Mouse (Mus musculus) embryonic facial prominence, embryonic 11.5 days (tissue): ENCODE data around the gene Slc12a3. TPM values are rescaled to one million over a fixed set of nuclear protein-coding genes. Genes with fewer than 3 reads are reported as not detected.

ENCODE experiments used
- ATAC-seq: fragments of 200-750 bp; cut with Nextera tagmentation; replicated peaks from 2 replicates; pipeline ENCODE4 v1.8.0; 2017; ENCODE audit warnings: low read depth; ENCODE audit not compliant: insufficient number of reproducible peaks, low FRiP score, low TSS enrichment
- DNase-seq: peaks from one replicate; pipeline ENCODE4 v3.0.0-alpha.2; 2015; ENCODE audit warnings: low spot score
- H3K27ac ChIP-seq: fragments of 300-500 bp; sonication (generic); replicated peaks from 2 replicates; pipeline ENCODE4 v1.5.1; 2014; ENCODE audit warnings: mild to moderate bottlenecking, low read depth, low read length, control low read depth
- H3K27me3 ChIP-seq: fragments of 300-500 bp; sonication (generic); 2 replicates; pipeline ENCODE4 v1.6.1; 2014; ENCODE audit warnings: mild to moderate bottlenecking, low read length, moderate library complexity, mixed read lengths; ENCODE audit not compliant: control insufficient read depth, insufficient read depth
- H3K36me3 ChIP-seq: fragments of 300-500 bp; sonication (generic); replicated peaks from 2 replicates; pipeline ENCODE4 v1.6.1; 2014; ENCODE audit warnings: low read depth, mild to moderate bottlenecking, low read length, moderate library complexity, mixed read lengths; ENCODE audit not compliant: control insufficient read depth, insufficient read depth
- H3K4me1 ChIP-seq: fragments of 300-500 bp; sonication (generic); 2 replicates; pipeline ENCODE4 v1.6.1; 2014; ENCODE audit warnings: low read length, mixed read lengths; ENCODE audit not compliant: control insufficient read depth, insufficient read depth
- H3K4me2 ChIP-seq: fragments of 300-500 bp; sonication (generic); 2 replicates; pipeline ENCODE4 v1.6.1; 2014; ENCODE audit warnings: low read depth, mild to moderate bottlenecking, control low read depth, low read length, moderate library complexity
- H3K4me3 ChIP-seq: fragments of 300-500 bp; sonication (generic); 2 replicates; pipeline ENCODE4 v1.5.1; 2014; ENCODE audit warnings: low read depth, low read length, control low read depth
- H3K9ac ChIP-seq: fragments of 300-500 bp; sonication (generic); replicated peaks from 2 replicates; pipeline ENCODE4 v1.6.1; 2014; ENCODE audit warnings: mild to moderate bottlenecking, control low read depth, low read length
- H3K9me3 ChIP-seq: fragments of 300-500 bp; sonication (generic); replicated peaks from 2 replicates; pipeline ENCODE4 v1.6.1; 2016; ENCODE audit warnings: mild to moderate bottlenecking, low read length, inconsistent platforms, mixed read lengths; ENCODE audit not compliant: control insufficient read depth
- WGBS: fragments of 180-500 bp; shearing (Covaris S2); extraction: QIAGEN DNeasy Blood & Tissue Kit; methylation state at CpG from one replicate; pipeline ENCODE4 v1.1.7; 2014; 5-methylcytosine and 5-hydroxymethylcytosine counted together
- polyA plus RNA-seq: library from polyadenylated mRNA; unstranded; fragments of >200 nt; fragmentation: Nextera tagmentation; extraction: Ambion mirVana; gene quantifications from 2 replicates; pipeline ENCODE4 v1.2.1, GENCODE M21; 2014

Slc12a3 gene
- polyA plus RNA-seq, 1 experiment from 2014 or later, result not detected

DNA sequence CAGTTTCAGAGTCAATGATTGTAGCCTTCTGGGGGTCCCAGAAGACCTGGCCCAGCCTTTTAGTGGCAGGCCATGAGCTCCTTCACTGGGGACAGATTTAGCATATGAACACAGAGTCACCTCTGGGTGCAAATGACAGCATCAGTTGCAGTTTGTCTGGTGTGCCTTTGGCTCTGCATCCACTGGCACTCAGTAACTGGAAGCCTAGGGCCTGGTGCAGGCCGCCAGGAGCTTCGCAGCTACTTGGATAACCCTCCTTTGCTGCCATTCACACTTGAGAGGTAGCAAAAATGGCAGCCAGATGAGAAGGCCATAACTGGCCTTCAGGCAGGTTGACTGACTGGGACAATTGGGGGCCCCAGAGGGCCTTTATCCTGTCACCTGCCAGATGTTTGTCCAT, 11.3 kb upstream of the Slc12a3 start:
- H3K4me2 ChIP-seq, result no peak overlapping the region
- 96% methylated on average over 2 of the region's 2 CpGs for WGBS
- no peak overlapping the region for H3K9ac ChIP-seq

DNA sequence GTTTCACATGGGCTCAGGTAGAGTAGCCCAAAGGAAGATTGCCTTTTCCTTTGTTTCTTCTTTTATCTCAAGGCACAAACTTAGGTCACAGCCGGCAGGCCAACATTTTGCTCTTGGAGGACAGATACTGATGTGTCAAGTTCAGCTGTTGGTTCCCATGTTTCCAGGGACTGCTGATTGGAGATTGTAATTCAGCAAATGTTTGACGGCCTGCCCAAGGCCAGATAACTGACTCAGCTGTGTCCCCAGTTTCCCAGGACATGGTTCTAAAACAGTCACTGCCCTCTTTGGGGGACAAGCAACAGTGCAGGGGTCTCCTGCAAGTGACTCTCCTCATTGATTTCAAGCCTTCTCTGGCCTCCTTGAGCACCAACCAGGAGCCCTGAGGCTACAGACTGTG, 9.0 kb upstream of the Slc12a3 start:
- no peaks in the 10 kb centered on the region for H3K27me3 ChIP-seq
- H3K4me2 ChIP-seq, result no peak overlapping the region
- H3K4me1 ChIP-seq, result no peaks in the 10 kb centered on the region
- H3K9ac ChIP-seq, result no peak overlapping the region
- H3K27ac ChIP-seq, result no peak overlapping the region
- DNase-seq (no peak), ATAC-seq (no peak)
- no peaks in the 10 kb centered on the region; the same call in 1 of the 2 replicates for H3K36me3 ChIP-seq
- no peak overlapping the region for H3K4me3 ChIP-seq
- 85% methylated on average over 2 of the region's 2 CpGs for WGBS
- H3K9me3 ChIP-seq, result no peaks in the 10 kb centered on the region

More for the DNA sequence above, 11.3 kb upstream of the Slc12a3 start:
- DNase-seq, result no peak
- Histone ChIP-seq H3K4me1 (no peaks in the 10 kb centered on the region), H3K9me3 (no peaks in the 10 kb centered on the region), H3K4me3 (no peak overlapping the region), H3K27me3 (no peaks in the 10 kb centered on the region), H3K27ac (no peak overlapping the region), H3K36me3 (no peaks in the 10 kb centered on the region; the same call in 1 of the 2 replicates)
- no peak for ATAC-seq

DNA sequence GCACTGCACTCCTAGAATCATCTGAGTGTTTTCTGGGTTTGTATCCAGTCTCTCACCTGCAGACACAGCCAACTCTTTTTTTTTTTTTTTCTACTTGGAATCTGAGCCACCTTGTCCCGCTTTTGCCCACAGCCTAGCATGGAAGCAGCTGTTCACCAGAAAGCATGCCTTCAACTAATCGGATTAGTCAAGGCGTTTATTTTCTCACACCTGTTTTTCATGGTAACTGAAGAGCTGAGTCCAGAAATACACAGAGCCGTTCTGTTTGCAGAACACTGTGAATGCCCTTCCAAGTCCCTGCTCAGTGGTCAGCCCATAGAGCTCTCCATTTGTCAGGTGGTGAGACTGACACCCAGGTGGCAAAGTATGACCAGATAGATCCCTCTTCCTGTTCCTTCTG, 6.9 kb upstream of the Slc12a3 start:
- H3K27me3 ChIP-seq, result no peaks in the 10 kb centered on the region
- ATAC-seq, result 0 out of 2 replicates have a peak, but pooled peaks have one; percentile 15
- peak; percentile 24 for DNase-seq
- H3K4me3 ChIP-seq, result no peak overlapping the region
- no peak overlapping the region for H3K4me2 ChIP-seq
- no peaks in the 10 kb centered on the region for H3K9me3 ChIP-seq
- H3K4me1 ChIP-seq, result no peaks in the 10 kb centered on the region
- no peak overlapping the region for H3K9ac ChIP-seq
- WGBS, result 54% methylated on average over 4 of the region's 4 CpGs
- no peak overlapping the region for H3K27ac ChIP-seq
- H3K36me3 ChIP-seq, result no peaks in the 10 kb centered on the region; the same call in 1 of the 2 replicates

DNA sequence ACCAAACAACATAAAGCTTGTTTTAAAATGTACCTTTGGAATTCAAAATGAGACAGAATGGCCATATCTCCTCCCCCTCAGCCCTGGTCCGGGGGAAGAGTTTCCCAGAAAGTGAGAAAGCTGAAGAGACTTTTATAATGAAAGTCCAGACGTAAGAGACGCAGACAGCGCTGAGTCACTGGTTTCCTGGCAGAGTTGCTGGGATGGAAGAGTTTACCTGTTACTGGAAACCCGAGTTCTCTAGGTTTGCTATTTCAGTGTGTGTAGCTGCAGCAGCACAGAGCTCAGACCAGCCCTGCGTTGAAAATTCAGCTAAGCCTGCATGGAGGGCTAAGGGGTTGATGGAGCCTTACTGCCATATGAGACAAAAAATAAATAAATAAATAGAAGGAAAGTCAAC, 6.0 kb upstream of the Slc12a3 start:
- no peak overlapping the region for H3K4me2 ChIP-seq
- no peaks in the 10 kb centered on the region; the same call in 1 of the 2 replicates for H3K36me3 ChIP-seq
- 84% methylated on average over 6 of the region's 6 CpGs for WGBS
- no peaks in the 10 kb centered on the region for H3K4me1 ChIP-seq
- DNase-seq (no peak), ATAC-seq (no peak)
- H3K9ac ChIP-seq, result no peak overlapping the region
- no peak overlapping the region for H3K4me3 ChIP-seq
- H3K9me3 ChIP-seq, result no peaks in the 10 kb centered on the region
- H3K27ac ChIP-seq, result no peak overlapping the region
- no peaks in the 10 kb centered on the region for H3K27me3 ChIP-seq

DNA sequence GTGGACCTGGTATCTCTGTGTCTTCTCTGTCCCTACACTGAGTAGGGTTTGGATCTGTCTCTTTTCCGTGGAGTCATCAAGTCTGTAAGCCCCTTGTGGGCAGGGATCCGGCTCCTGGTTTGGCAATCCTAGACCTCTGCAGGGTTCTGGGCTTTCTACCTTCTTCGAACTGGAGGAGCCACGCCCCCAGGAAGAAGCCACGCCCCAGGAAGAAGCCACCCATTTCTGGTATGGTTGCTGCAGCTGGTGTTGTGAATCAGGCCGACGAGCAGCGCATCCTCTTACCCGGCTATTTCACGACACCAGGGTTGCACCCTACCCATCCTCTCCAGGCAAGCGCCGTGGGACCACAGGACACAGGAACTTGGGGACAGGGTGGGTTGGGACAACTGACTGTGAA, 4.9 kb upstream of the Slc12a3 start:
- no peak overlapping the region for H3K9ac ChIP-seq
- no peak overlapping the region for H3K4me3 ChIP-seq
- no peak for ATAC-seq
- H3K4me1 ChIP-seq, result no peaks in the 10 kb centered on the region
- 48% methylated on average over 12 of the region's 12 CpGs for WGBS
- H3K4me2 ChIP-seq, result no peak overlapping the region
- no peaks in the 10 kb centered on the region for H3K9me3 ChIP-seq
- no peak overlapping the region for H3K27ac ChIP-seq
- H3K36me3 ChIP-seq, result no peaks in the 10 kb centered on the region; the same call in 1 of the 2 replicates
- no peaks in the 10 kb centered on the region for H3K27me3 ChIP-seq
- no peak for DNase-seq

DNA sequence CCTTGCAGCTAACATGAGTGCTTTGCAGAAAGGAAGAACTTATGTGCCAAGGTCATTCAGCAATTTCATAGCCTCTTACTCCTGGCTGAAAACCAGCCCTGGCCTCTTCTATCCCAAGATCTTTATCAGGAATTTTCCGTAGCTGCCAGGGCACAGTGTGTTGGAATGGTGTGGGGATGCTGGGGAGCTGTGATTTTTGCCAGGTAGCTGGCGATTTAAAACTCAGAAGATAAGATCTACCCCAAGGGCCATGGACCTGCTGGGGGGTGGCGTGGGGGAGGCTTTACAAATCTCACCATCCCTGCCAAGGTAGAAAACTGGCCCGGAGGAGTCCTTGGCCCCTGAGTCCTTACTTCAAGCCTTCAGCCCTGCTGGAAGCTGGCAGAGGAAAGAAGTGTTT, 3.0 kb upstream of the Slc12a3 start:
- Histone ChIP-seq H3K4me2 (no peak overlapping the region), H3K9ac (no peak overlapping the region), H3K4me1 (no peaks in the 10 kb centered on the region), H3K9me3 (no peaks in the 10 kb centered on the region), H3K27ac (no peak overlapping the region), H3K27me3 (no peaks in the 10 kb centered on the region), H3K4me3 (no peak overlapping the region), H3K36me3 (no peaks in the 10 kb centered on the region)
- ATAC-seq, result no peak
- WGBS, result 74% methylated on average over 4 of the region's 4 CpGs
- DNase-seq, result no peak

GRCm38 (mm10) chr8:94330733-94331132, 1.7 kb downstream of the Slc12a3 start:
- no peaks in the 10 kb centered on the region for H3K4me1 ChIP-seq
- WGBS, result 36% methylated on average over 4 of the region's 4 CpGs
- no peaks in the 10 kb centered on the region for H3K27me3 ChIP-seq
- no peaks in the 10 kb centered on the region for H3K9me3 ChIP-seq
- H3K4me2 ChIP-seq, result no peak overlapping the region
- no peaks in the 10 kb centered on the region for H3K36me3 ChIP-seq
- H3K9ac ChIP-seq, result no peak overlapping the region
- H3K4me3 ChIP-seq, result no peak overlapping the region
- no peak overlapping the region for H3K27ac ChIP-seq
- ATAC-seq (no peak), DNase-seq (peak; percentile 85)

DNA sequence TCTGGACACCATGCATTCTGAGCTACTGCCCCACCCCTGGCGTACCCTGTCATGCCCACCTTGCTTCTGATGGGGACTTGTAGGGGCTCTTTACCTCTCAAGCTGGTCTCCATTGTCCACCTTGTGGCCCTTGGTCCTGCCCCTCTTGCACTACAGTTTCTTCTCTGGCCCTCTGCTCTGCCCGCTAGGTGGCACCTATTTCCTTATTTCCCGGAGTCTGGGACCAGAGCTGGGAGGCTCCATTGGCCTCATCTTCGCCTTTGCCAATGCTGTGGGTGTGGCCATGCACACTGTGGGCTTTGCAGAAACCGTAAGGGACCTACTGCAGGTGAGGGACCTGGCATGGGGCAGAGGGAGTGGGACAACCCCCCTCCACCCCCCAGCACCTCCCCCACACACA, 4.3 kb downstream of the Slc12a3 start:
- DNase-seq (peak; percentile 6), ATAC-seq (no peak)
- Histone ChIP-seq H3K9me3 (no peaks in the 10 kb centered on the region), H3K4me3 (no peak overlapping the region), H3K4me2 (no peak overlapping the region), H3K9ac (no peak overlapping the region), H3K27ac (no peak overlapping the region), H3K36me3 (no peaks in the 10 kb centered on the region), H3K27me3 (no peaks in the 10 kb centered on the region), H3K4me1 (no peaks in the 10 kb centered on the region)
- WGBS, result 50% methylated on average over 5 of the region's 5 CpGs
